Mouse (Mus musculus) heart, postnatal 0 days (tissue): Measurements from ENCODE around the gene Scrn1.

Experiments used
- CTCF ChIP-seq: IDR thresholded peaks from 2 replicates; pipeline ENCODE4 v1.5.1; 2016; ENCODE audit warnings: antibody characterized with exemption, control low read depth, low read depth
- EP300 ChIP-seq: IDR thresholded peaks from 2 replicates; pipeline ENCODE4 v1.6.1; 2016; ENCODE audit warnings: antibody characterized with exemption, low read depth

DNA sequence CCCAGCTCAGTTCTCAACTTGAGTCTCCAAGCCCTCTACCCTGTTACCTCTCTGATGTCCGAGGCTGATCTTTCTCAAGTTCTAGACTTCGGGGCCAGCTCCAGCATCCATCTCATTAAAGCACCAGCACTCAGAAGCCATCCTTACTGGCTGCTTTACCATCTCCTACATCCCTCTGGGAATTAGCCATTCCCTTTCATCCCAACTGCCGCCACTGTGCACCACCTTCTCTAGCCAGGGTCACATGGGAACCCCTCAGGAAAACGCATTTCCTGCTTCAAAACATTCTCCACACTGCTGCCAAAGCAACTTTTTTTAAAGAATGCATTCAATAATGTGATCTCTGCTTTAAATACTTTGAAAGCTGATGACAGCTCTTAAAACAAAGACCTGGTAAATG lies 17.0 kb downstream of the Scrn1 start:
- no peak for TF ChIP-seq CTCF
- no peak for TF ChIP-seq EP300
